Mouse (Mus musculus) embryonic facial prominence, embryonic 11.5 days (tissue): ENCODE results near the gene Irgq. TPM values are rescaled to one million over a fixed set of nuclear protein-coding genes. Genes with fewer than 3 reads are reported as not detected.
"Not testable (repeated sequence)": the region's sequence is repeated elsewhere in the genome, so short reads cannot be mapped to it uniquely, and the experiment has no call there.

ENCODE experiments used
- ATAC-seq: fragments of 200-750 bp; cut with Nextera tagmentation; replicated peaks from 2 replicates; pipeline ENCODE4 v1.8.0; 2017; ENCODE audit warnings: low read depth; ENCODE audit not compliant: insufficient number of reproducible peaks, low FRiP score, low TSS enrichment
- DNase-seq: peaks from one replicate; pipeline ENCODE4 v3.0.0-alpha.2; 2015; ENCODE audit warnings: low spot score
- H3K27ac ChIP-seq: fragments of 300-500 bp; sonication (generic); replicated peaks from 2 replicates; pipeline ENCODE4 v1.5.1; 2014; ENCODE audit warnings: mild to moderate bottlenecking, low read depth, low read length, control low read depth
- H3K27me3 ChIP-seq: fragments of 300-500 bp; sonication (generic); 2 replicates; pipeline ENCODE4 v1.6.1; 2014; ENCODE audit warnings: mild to moderate bottlenecking, low read length, moderate library complexity, mixed read lengths; ENCODE audit not compliant: control insufficient read depth, insufficient read depth
- H3K36me3 ChIP-seq: fragments of 300-500 bp; sonication (generic); replicated peaks from 2 replicates; pipeline ENCODE4 v1.6.1; 2014; ENCODE audit warnings: low read depth, mild to moderate bottlenecking, low read length, moderate library complexity, mixed read lengths; ENCODE audit not compliant: control insufficient read depth, insufficient read depth
- H3K4me1 ChIP-seq: fragments of 300-500 bp; sonication (generic); 2 replicates; pipeline ENCODE4 v1.6.1; 2014; ENCODE audit warnings: low read length, mixed read lengths; ENCODE audit not compliant: control insufficient read depth, insufficient read depth
- H3K4me2 ChIP-seq: fragments of 300-500 bp; sonication (generic); 2 replicates; pipeline ENCODE4 v1.6.1; 2014; ENCODE audit warnings: low read depth, mild to moderate bottlenecking, control low read depth, low read length, moderate library complexity
- H3K4me3 ChIP-seq: fragments of 300-500 bp; sonication (generic); 2 replicates; pipeline ENCODE4 v1.5.1; 2014; ENCODE audit warnings: low read depth, low read length, control low read depth
- H3K9ac ChIP-seq: fragments of 300-500 bp; sonication (generic); replicated peaks from 2 replicates; pipeline ENCODE4 v1.6.1; 2014; ENCODE audit warnings: mild to moderate bottlenecking, control low read depth, low read length
- H3K9me3 ChIP-seq: fragments of 300-500 bp; sonication (generic); replicated peaks from 2 replicates; pipeline ENCODE4 v1.6.1; 2016; ENCODE audit warnings: mild to moderate bottlenecking, low read length, inconsistent platforms, mixed read lengths; ENCODE audit not compliant: control insufficient read depth
- WGBS: fragments of 180-500 bp; shearing (Covaris S2); extraction: QIAGEN DNeasy Blood & Tissue Kit; methylation state at CpG from one replicate; pipeline ENCODE4 v1.1.7; 2014; 5-methylcytosine and 5-hydroxymethylcytosine counted together
- polyA plus RNA-seq: library from polyadenylated mRNA; unstranded; fragments of >200 nt; fragmentation: Nextera tagmentation; extraction: Ambion mirVana; gene quantifications from 2 replicates; pipeline ENCODE4 v1.2.1, GENCODE M21; 2014

Irgq gene
- polyA plus RNA-seq, 1 experiment from 2014 or later: 8.0 TPM

- H3K27me3 ChIP-seq: no peaks in the 10 kb centered on the region
- no peak for DNase-seq
- no peak overlapping the region; the same call in 1 of the 2 replicates for H3K4me2 ChIP-seq
- WGBS: 16% methylated on average over 3 of the region's 3 CpGs
- ATAC-seq: no peak
- H3K4me3 ChIP-seq: no peak overlapping the region
- H3K9ac ChIP-seq: no peak overlapping the region
- no peaks in the 10 kb centered on the region; the same call in 1 of the 2 replicates for H3K36me3 ChIP-seq
- no peaks in the 10 kb centered on the region for H3K9me3 ChIP-seq
- no peak overlapping the region for H3K27ac ChIP-seq
- H3K4me1 ChIP-seq: no peaks in the 10 kb centered on the region; the same call in 1 of the 2 replicates
These were observed 24.4 kb upstream of the Irgq start for GRCm38 (mm10) chr7:24506065-24506459.

GRCm38 (mm10) chr7:24506476-24506837 lies 24.0 kb upstream of the Irgq start:
- Histone ChIP-seq H3K9ac (peak overlapping the region; percentile 97), H3K4me2 (peak overlapping the region; percentile 74), H3K27ac (peak overlapping the region; percentile 97), H3K4me3 (peak overlapping the region; percentile 68), H3K36me3 (no peaks in the 10 kb centered on the region; the same call in 1 of the 2 replicates), H3K4me1 (no peaks in the 10 kb centered on the region; the same call in 1 of the 2 replicates), H3K27me3 (no peaks in the 10 kb centered on the region), H3K9me3 (no peaks in the 10 kb centered on the region)
- WGBS: under 1% methylated on average over 12 of the region's 12 CpGs
- peak; percentile 8; the same call in 1 of the 2 replicates for ATAC-seq
- no peak for DNase-seq

GRCm38 (mm10) chr7:24506838-24507725 lies 23.4 kb upstream of the Irgq start, which contains the start of gene Zfp428:
Gene Zfp428, plus strand, starts transcription at chr7:24507006.
- DNase-seq (peak; percentile 93), ATAC-seq (peak; percentile 83)
- Histone ChIP-seq H3K4me2 (peak within 1 kb of the TSS; percentile 74), H3K4me1 (no peaks in the 10 kb centered on the region; the same call in 1 of the 2 replicates), H3K27me3 (no peaks in the 10 kb centered on the region), H3K9me3 (no peaks in the 10 kb centered on the region), H3K27ac (peak within 1 kb of the TSS; percentile 97), H3K9ac (peak within 1 kb of the TSS; percentile 97), H3K4me3 (peak within 1 kb of the TSS; percentile 68), H3K36me3 (no peaks in the 10 kb centered on the region; the same call in none of the 2 replicates)
- under 1% methylated on average over 84 of the region's 84 CpGs for WGBS

- H3K9me3 ChIP-seq: no peaks in the 10 kb centered on the region
- ATAC-seq: no peak
- H3K4me2 ChIP-seq: peak overlapping the region; percentile 74
- peak overlapping the region; percentile 68 for H3K4me3 ChIP-seq
- H3K4me1 ChIP-seq: no peaks in the 10 kb centered on the region; the same call in 1 of the 2 replicates
- H3K27me3 ChIP-seq: no peaks in the 10 kb centered on the region
- no peaks in the 10 kb centered on the region; the same call in none of the 2 replicates for H3K36me3 ChIP-seq
- WGBS: 3% methylated on average over 20 of the region's 20 CpGs
- H3K9ac ChIP-seq: peak overlapping the region; percentile 97
- DNase-seq: peak; percentile 38
- peak overlapping the region; percentile 97 for H3K27ac ChIP-seq
These were observed 22.8 kb upstream of the Irgq start for GRCm38 (mm10) chr7:24507726-24508114.

GRCm38 (mm10) chr7:24512355-24512754 lies 18.1 kb upstream of the Irgq start, which contains the start of gene AC161166.1:
Gene AC161166.1, minus strand, starts transcription at chr7:24512455.
- no peak within 1 kb of the TSS for H3K4me2 ChIP-seq
- H3K4me3 ChIP-seq: no peak within 1 kb of the TSS
- no peak for ATAC-seq
- no peak within 1 kb of the TSS for H3K27ac ChIP-seq
- no peak within 1 kb of the TSS; the same call in 1 of the 2 replicates for H3K9ac ChIP-seq
- no peak for DNase-seq
- no peaks in the 10 kb centered on the region for H3K9me3 ChIP-seq
- 96% methylated on average over 7 of the region's 7 CpGs for WGBS
- H3K27me3 ChIP-seq: no peaks in the 10 kb centered on the region
- no peaks in the 10 kb centered on the region for H3K4me1 ChIP-seq
- peaks cover 4% of the 10 kb centered on the region for H3K36me3 ChIP-seq

GRCm38 (mm10) chr7:24516319-24516718 lies 14.2 kb upstream of the Irgq start:
- DNase-seq, H3K9me3 ChIP-seq, H3K4me3 ChIP-seq, ATAC-seq, H3K27me3 ChIP-seq, H3K27ac ChIP-seq, H3K36me3 ChIP-seq, H3K4me1 ChIP-seq, H3K9ac ChIP-seq, H3K4me2 ChIP-seq: not testable (repeated sequence)
- 61% methylated on average over 8 of the region's 8 CpGs for WGBS

DNA sequence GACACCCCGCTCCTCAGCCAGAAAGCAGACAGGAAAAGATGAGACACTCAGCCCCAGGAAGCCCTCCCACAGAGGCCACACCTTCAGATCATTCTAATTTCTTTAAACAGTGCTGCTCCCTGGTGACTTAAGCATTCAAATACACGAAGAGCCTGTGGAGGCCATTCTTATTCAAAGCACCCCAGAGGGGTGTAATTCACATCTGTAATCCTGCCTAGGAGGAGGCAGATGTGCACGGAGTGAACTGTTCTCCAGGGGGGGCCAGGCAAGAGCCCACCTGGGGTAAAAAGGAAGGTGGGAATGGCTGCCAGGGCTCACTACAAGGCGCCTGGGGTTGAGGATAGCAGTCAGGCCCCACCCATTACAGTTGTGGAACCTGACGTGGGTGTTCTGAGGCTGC lies 13.4 kb upstream of the Irgq start:
- H3K4me3 ChIP-seq: no peak overlapping the region
- ATAC-seq (no peak), DNase-seq (no peak)
- H3K9ac ChIP-seq: no peak overlapping the region
- H3K4me2 ChIP-seq: no peak overlapping the region
- 39% methylated on average over 5 of the region's 5 CpGs for WGBS
- no peak overlapping the region for H3K27ac ChIP-seq
- H3K27me3 ChIP-seq: no peaks in the 10 kb centered on the region
- no peaks in the 10 kb centered on the region for H3K9me3 ChIP-seq
- H3K36me3 ChIP-seq: peaks cover 4% of the 10 kb centered on the region
- no peaks in the 10 kb centered on the region for H3K4me1 ChIP-seq

DNA sequence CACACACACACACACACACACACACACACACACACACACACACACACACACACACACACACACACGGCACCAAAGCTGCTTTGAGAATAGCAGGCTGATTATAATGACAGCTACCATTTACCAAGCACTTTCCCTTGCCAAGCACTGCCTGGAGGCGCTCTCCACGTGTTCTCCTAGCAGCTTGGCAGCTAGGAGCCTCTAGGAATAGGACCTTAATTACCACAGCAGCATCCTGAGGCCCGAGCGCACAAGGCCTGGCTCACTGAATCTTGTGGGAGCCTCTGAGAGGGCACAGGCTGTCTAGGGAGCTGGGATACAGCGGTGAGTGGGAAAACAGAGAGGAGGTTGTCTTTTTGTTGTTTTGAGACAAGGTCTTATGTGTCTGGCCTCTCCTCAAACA lies 12.8 kb upstream of the Irgq start:
- Histone ChIP-seq H3K9me3 (no peaks in the 10 kb centered on the region), H3K36me3 (peaks cover 4% of the 10 kb centered on the region; the same call in 1 of the 2 replicates), H3K27me3 (no peaks in the 10 kb centered on the region), H3K4me1 (no peaks in the 10 kb centered on the region), H3K9ac (no peak overlapping the region), H3K4me3 (no peak overlapping the region), H3K4me2 (no peak overlapping the region), H3K27ac (no peak overlapping the region)
- DNase-seq (no peak), ATAC-seq (no peak)
- WGBS: 45% methylated on average over 6 of the region's 6 CpGs
